Mouse (Mus musculus) neural tube, embryonic 14.5 days (tissue): Measurements from ENCODE around the gene Tgfb1. TPM values are rescaled to one million over a fixed set of nuclear protein-coding genes. Genes with fewer than 3 reads are reported as not detected.

Experiments used
- ATAC-seq: fragments of 200-750 bp; cut with Nextera tagmentation; 2 replicates; pipeline ENCODE4 v1.8.0; 2017; ENCODE audit warnings: low read depth, mild to moderate bottlenecking, moderate TSS enrichment, moderate library complexity
- H3K27ac ChIP-seq: fragments of 300-500 bp; sonication (generic); 2 replicates; pipeline ENCODE4 v1.5.1; 2014; ENCODE audit warnings: low read depth, mild to moderate bottlenecking, control low read depth, low read length, moderate library complexity, mixed read lengths
- H3K27me3 ChIP-seq: fragments of 300-500 bp; sonication (generic); 2 replicates; pipeline ENCODE4 v1.6.1; 2014; ENCODE audit warnings: low read length; ENCODE audit not compliant: control insufficient read depth, insufficient read depth
- H3K36me3 ChIP-seq: fragments of 300-500 bp; sonication (generic); 2 replicates; pipeline ENCODE4 v1.6.1; 2014; ENCODE audit warnings: low read length, mixed read lengths; ENCODE audit not compliant: control insufficient read depth, insufficient read depth
- H3K4me1 ChIP-seq: fragments of 300-500 bp; sonication (generic); 2 replicates; pipeline ENCODE4 v1.6.1; 2014; ENCODE audit warnings: low read length; ENCODE audit not compliant: control insufficient read depth, insufficient read depth
- H3K4me2 ChIP-seq: fragments of 300-500 bp; sonication (generic); 2 replicates; pipeline ENCODE4 v1.6.1; 2014; ENCODE audit warnings: mild to moderate bottlenecking, low read depth, low read length, control low read depth
- H3K4me3 ChIP-seq: fragments of 300-500 bp; sonication (generic); 2 replicates; pipeline ENCODE4 v1.5.1; 2014; ENCODE audit warnings: low read depth, low read length, control low read depth, mixed read lengths
- H3K9ac ChIP-seq: fragments of 300-500 bp; sonication (generic); replicated peaks from 2 replicates; pipeline ENCODE4 v1.6.1; 2014; ENCODE audit warnings: low read depth, mild to moderate bottlenecking, control low read depth, low read length, mixed read lengths
- H3K9me3 ChIP-seq: fragments of 300-500 bp; sonication (generic); 2 replicates; pipeline ENCODE4 v1.6.1; 2016; ENCODE audit warnings: low read length; ENCODE audit not compliant: control insufficient read depth
- WGBS: fragments of 180-500 bp; shearing (Covaris S2); extraction: QIAGEN DNeasy Blood & Tissue Kit; methylation state at CpG from one replicate; pipeline ENCODE4 v1.1.7; 2014; 5-methylcytosine and 5-hydroxymethylcytosine counted together
- polyA plus RNA-seq: library from polyadenylated mRNA; unstranded; fragments of >200 nt; fragmentation: Nextera tagmentation; extraction: Ambion mirVana; gene quantifications from 2 replicates; pipeline ENCODE4 v1.2.1, GENCODE M21; 2014

Tgfb1 gene
- polyA plus RNA-seq, 1 experiment from 2014 or later: 0.42 TPM

- H3K36me3 ChIP-seq: no peaks in the 10 kb centered on the region
- 56% methylated on average over 7 of the region's 7 CpGs for WGBS
- no peaks in the 10 kb centered on the region for H3K27me3 ChIP-seq
- H3K9me3 ChIP-seq: no peaks in the 10 kb centered on the region
- no peak for ATAC-seq
- H3K4me3 ChIP-seq: no peak overlapping the region
- peaks cover 10% of the 10 kb centered on the region; the same call in 1 of the 2 replicates for H3K4me1 ChIP-seq
- H3K4me2 ChIP-seq: no peak overlapping the region
- no peak overlapping the region for H3K9ac ChIP-seq
- H3K27ac ChIP-seq: no peak overlapping the region
Measured at GRCm38 (mm10) chr7:25706578-25707170, 19.9 kb downstream of the Tgfb1 start.

GRCm38 (mm10) chr7:25707581-25708292 lies 20.9 kb downstream of the Tgfb1 start:
- WGBS: 67% methylated on average over 14 of the region's 15 CpGs

GRCm38 (mm10) chr7:25709961-25710360 lies 23.2 kb downstream of the Tgfb1 start:
- H3K36me3 ChIP-seq: peaks cover 20% of the 10 kb centered on the region; the same call in 1 of the 2 replicates
- ATAC-seq: no peak
- no peak overlapping the region for H3K4me2 ChIP-seq
- H3K9ac ChIP-seq: peak overlapping the region; percentile 25; the same call in 1 of the 2 replicates
- 17% methylated on average over 12 of the region's 12 CpGs for WGBS
- H3K27me3 ChIP-seq: no peaks in the 10 kb centered on the region
- H3K4me3 ChIP-seq: no peak overlapping the region
- no peak overlapping the region for H3K27ac ChIP-seq
- H3K4me1 ChIP-seq: peaks cover 15% of the 10 kb centered on the region; the same call in 1 of the 2 replicates
- H3K9me3 ChIP-seq: no peaks in the 10 kb centered on the region

More at GRCm38 (mm10) chr7:25707581-25708292, 20.9 kb downstream of the Tgfb1 start:
- Histone ChIP-seq H3K4me3 (no peak overlapping the region), H3K9me3 (no peaks in the 10 kb centered on the region), H3K9ac (no peak overlapping the region), H3K4me2 (no peak overlapping the region), H3K27me3 (no peaks in the 10 kb centered on the region), H3K4me1 (peaks cover 15% of the 10 kb centered on the region; the same call in 1 of the 2 replicates), H3K27ac (no peak overlapping the region), H3K36me3 (peaks cover under 1% of the 10 kb centered on the region; the same call in 1 of the 2 replicates)
- ATAC-seq: no peak

DNA sequence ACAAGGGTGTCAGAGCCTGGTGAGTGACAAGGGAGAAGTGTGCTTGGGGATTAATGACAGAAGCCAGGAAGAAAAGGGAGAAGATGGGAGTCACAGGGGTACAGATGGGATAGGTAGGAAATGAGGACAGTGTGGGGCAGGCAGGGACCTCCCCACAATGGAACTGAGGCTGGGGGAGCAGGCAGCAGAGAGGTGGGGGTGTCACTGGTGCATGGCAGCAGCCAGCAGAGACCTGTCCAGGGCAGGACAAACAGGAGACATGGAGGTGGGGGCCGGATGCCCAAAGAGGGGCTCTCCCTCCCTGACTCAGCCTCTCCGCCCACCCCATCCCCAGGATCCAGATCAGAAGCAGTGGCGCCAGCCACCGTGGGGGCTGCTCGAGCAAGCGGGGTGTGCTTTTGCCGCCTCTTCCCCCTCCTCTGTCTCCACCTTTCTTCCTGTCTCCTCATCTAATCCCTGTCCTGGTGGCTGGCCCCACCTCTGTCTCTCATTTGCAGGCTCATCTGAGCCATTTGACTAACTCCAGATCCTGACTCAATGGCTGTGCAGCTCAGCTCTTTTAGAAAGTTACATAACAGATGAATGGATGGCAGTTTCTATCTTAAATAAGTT lies 23.8 kb downstream of the Tgfb1 start:
- peaks cover 26% of the 10 kb centered on the region; the same call in 1 of the 2 replicates for H3K36me3 ChIP-seq
- WGBS: 19% methylated on average over 6 of the region's 7 CpGs
- H3K27ac ChIP-seq: peak overlapping the region; percentile 28; the same call in 1 of the 2 replicates
- no peaks in the 10 kb centered on the region for H3K27me3 ChIP-seq
- peak; percentile 49 for ATAC-seq
- peak overlapping the region; percentile 25; the same call in 1 of the 2 replicates for H3K9ac ChIP-seq
- H3K4me2 ChIP-seq: no peak overlapping the region
- H3K9me3 ChIP-seq: no peaks in the 10 kb centered on the region
- no peak overlapping the region for H3K4me3 ChIP-seq
- H3K4me1 ChIP-seq: peaks cover 15% of the 10 kb centered on the region; the same call in 1 of the 2 replicates

GRCm38 (mm10) chr7:25711165-25711564 lies 24.4 kb downstream of the Tgfb1 start:
- H3K27me3 ChIP-seq: no peaks in the 10 kb centered on the region
- 66% methylated on average over 5 of the region's 5 CpGs for WGBS

DNA sequence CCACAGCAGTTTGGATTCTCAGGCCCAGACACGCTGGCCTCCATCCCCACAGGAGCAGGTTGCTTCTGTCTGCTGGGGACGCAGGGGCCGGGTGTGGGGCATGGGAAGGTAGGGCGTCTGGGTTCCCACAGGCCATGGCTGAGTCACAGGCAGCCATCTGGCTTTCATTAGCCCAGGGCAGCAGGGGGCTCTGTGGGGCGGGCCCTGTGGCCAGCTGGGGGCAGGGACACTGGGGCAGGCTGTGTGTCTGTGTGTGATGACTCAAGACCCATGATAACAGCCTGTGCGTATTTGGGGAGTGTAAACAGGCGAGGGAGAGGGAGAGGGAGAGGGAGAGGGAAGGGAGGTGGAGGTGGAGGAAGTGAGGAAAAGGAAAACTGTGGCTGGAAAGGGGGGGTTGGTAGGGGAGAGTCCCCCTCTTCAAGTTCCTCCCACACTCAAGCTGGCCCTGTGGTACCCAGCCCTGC lies 25.0 kb downstream of the Tgfb1 start:
- H3K27ac ChIP-seq: no peak overlapping the region
- peaks cover 27% of the 10 kb centered on the region; the same call in 1 of the 2 replicates for H3K36me3 ChIP-seq

More at GRCm38 (mm10) chr7:25711165-25711564, 24.4 kb downstream of the Tgfb1 start:
- Histone ChIP-seq H3K27ac (no peak overlapping the region), H3K4me3 (no peak overlapping the region), H3K36me3 (peaks cover 27% of the 10 kb centered on the region; the same call in 1 of the 2 replicates), H3K4me1 (peaks cover 15% of the 10 kb centered on the region; the same call in 1 of the 2 replicates), H3K9ac (no peak overlapping the region), H3K9me3 (no peaks in the 10 kb centered on the region), H3K4me2 (no peak overlapping the region)
- ATAC-seq: no peak

GRCm38 (mm10) chr7:25712801-25713200 lies 26.0 kb downstream of the Tgfb1 start:
- Histone ChIP-seq H3K9me3 (no peaks in the 10 kb centered on the region), H3K36me3 (peaks cover 27% of the 10 kb centered on the region; the same call in 1 of the 2 replicates), H3K4me3 (no peak overlapping the region), H3K27ac (no peak overlapping the region), H3K27me3 (no peaks in the 10 kb centered on the region), H3K9ac (no peak overlapping the region), H3K4me2 (no peak overlapping the region), H3K4me1 (peaks cover 19% of the 10 kb centered on the region)
- ATAC-seq: no peak
- 94% methylated on average over 9 of the region's 9 CpGs for WGBS

More for the DNA sequence above, 25.0 kb downstream of the Tgfb1 start:
- Histone ChIP-seq H3K4me2 (no peak overlapping the region), H3K4me1 (peaks cover 15% of the 10 kb centered on the region; the same call in 1 of the 2 replicates), H3K27me3 (no peaks in the 10 kb centered on the region), H3K4me3 (no peak overlapping the region), H3K9ac (no peak overlapping the region), H3K9me3 (no peaks in the 10 kb centered on the region)
- WGBS: 23% methylated on average over 7 of the region's 7 CpGs
- ATAC-seq: 0 out of 2 replicates have a peak, but pooled peaks have one; percentile 4

DNA sequence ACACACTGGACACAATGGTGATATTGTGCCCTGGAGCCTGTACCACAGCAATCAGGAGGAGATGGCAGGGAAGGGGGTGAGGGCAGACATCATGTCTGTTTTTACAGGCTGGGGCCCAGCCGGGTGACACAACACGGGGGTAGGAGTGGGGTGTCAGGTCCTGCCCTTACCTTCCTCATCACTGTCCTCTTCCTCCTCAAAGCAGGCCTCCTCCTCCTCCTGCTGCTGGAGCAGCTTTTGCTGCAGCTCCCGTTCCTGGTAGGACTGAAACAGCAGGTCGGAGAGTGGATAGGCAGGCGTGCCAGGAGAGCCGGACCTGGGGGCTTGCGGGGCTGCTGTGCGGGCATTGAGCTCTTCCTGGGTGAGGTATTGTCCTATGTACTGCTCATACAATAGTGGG lies 27.8 kb downstream of the Tgfb1 start:
- Histone ChIP-seq H3K9ac (no peak overlapping the region), H3K4me3 (no peak overlapping the region), H3K9me3 (no peaks in the 10 kb centered on the region), H3K27me3 (no peaks in the 10 kb centered on the region), H3K27ac (no peak overlapping the region), H3K4me2 (no peak overlapping the region), H3K4me1 (peaks cover 25% of the 10 kb centered on the region), H3K36me3 (peaks cover 27% of the 10 kb centered on the region; the same call in 1 of the 2 replicates)
- 94% methylated on average over 8 of the region's 8 CpGs for WGBS
- ATAC-seq: no peak
